Comparison of ENCODE assay signal across 8 mouse cellular contexts in genomic region chr9:3327342-3328053, GRCm38 (mm10). TPM values are rescaled to one million over a fixed set of nuclear protein-coding genes. Genes with fewer than 3 reads are reported as not detected.
DNase-seq lines count a peak whose midpoint lies in the region; ATAC-seq and TF ChIP-seq lines count a peak whose summit lies in the region.
"Not testable (repeated sequence)": the region's sequence is repeated elsewhere in the genome, so short reads cannot be mapped to it uniquely, and the experiment has no call there.

No protein-coding gene starts in this region.

- peak overlapping the region; percentile 65; the same call in 1 of the 2 replicates for H3K4me3 ChIP-seq in G1E (ENCODE audit: low read depth, low read length)
- not testable (repeated sequence) for H3K4me3 ChIP-seq in heart, embryonic 10.5 days; hindbrain, embryonic 11.5 days (ENCODE audit: low read depth, low read length); intestine, postnatal 0 days (ENCODE audit: low read depth, low read length); stomach, embryonic 14.5 days (ENCODE audit: low read depth, low read length)
- H3K4me3 ChIP-seq in liver, embryonic 12.5 days, result peak overlapping the region; percentile 8
- H3K4me3 ChIP-seq in liver, embryonic 16.5 days (ENCODE audit: low read depth, low read length), result peak overlapping the region; percentile 19; the same call in 1 of the 2 replicates

- 0 out of 2 replicates have a peak overlapping the region, but pooled peaks have one; percentile 52 for H3K27ac ChIP-seq in heart, embryonic 10.5 days
- not testable (repeated sequence) for H3K27ac ChIP-seq in hindbrain, embryonic 11.5 days (ENCODE audit: low read depth, low read length); intestine, postnatal 0 days (ENCODE audit: low read depth, low read length); stomach, embryonic 14.5 days (ENCODE audit: low read length)
- peak overlapping the region; percentile 92 for H3K27ac ChIP-seq in liver, embryonic 12.5 days
- H3K27ac ChIP-seq in liver, embryonic 16.5 days (ENCODE audit: low read length), result peak overlapping the region; percentile 95

- H3K36me3 ChIP-seq in G1E (replicated peaks); heart, embryonic 10.5 days; hindbrain, embryonic 11.5 days (ENCODE audit: control insufficient read depth, insufficient read depth, low read length); intestine, postnatal 0 days (ENCODE audit: control insufficient read depth, insufficient read depth); liver, embryonic 12.5 days; liver, embryonic 16.5 days (ENCODE audit: control insufficient read depth, insufficient read depth); stomach, embryonic 14.5 days (ENCODE audit: control insufficient read depth, insufficient read depth, low read length): not testable (repeated sequence)

- not testable (repeated sequence) for H3K9ac ChIP-seq in hindbrain, embryonic 11.5 days (ENCODE audit: low read depth, low read length); intestine, postnatal 0 days (ENCODE audit: low read depth, low read length); stomach, embryonic 14.5 days (replicated peaks; ENCODE audit: low read depth, low read length)
- H3K9ac ChIP-seq in liver, embryonic 12.5 days, result peak overlapping the region; percentile 61
- peak overlapping the region; percentile 51 for H3K9ac ChIP-seq in liver, embryonic 16.5 days (ENCODE audit: low read depth, low read length)

- DNase-seq in G1E (ENCODE audit: low spot score); heart, embryonic 10.5 days (ENCODE audit: low spot score); hindbrain, embryonic 11.5 days (ENCODE audit: low spot score): not testable (repeated sequence)

- H3K4me1 ChIP-seq in G1E (ENCODE audit: insufficient read depth, low read depth, low read length), result peaks cover 46% of the 10 kb centered on the region
- H3K4me1 ChIP-seq in heart, embryonic 10.5 days; hindbrain, embryonic 11.5 days (replicated peaks; ENCODE audit: control insufficient read depth, insufficient read depth, low read length); intestine, postnatal 0 days (replicated peaks; ENCODE audit: control insufficient read depth, insufficient read depth, low read length); stomach, embryonic 14.5 days (ENCODE audit: control insufficient read depth, insufficient read depth, low read length): not testable (repeated sequence)
- H3K4me1 ChIP-seq in liver, embryonic 12.5 days, result peaks cover 58% of the 10 kb centered on the region
- peaks cover 25% of the 10 kb centered on the region for H3K4me1 ChIP-seq in liver, embryonic 16.5 days (ENCODE audit: control insufficient read depth, low read depth, low read length)

- TF ChIP-seq CTCF in G1E (IDR thresholded peaks at IDR 0.05; ENCODE audit: low read depth, low read length); intestine, postnatal 0 days (IDR thresholded peaks at IDR 0.05; ENCODE audit: low read depth): not testable (repeated sequence)

- H3K4me2 ChIP-seq in hindbrain, embryonic 11.5 days (replicated peaks; ENCODE audit: low read depth, low read length); intestine, postnatal 0 days (replicated peaks; ENCODE audit: low read depth); stomach, embryonic 14.5 days (replicated peaks; ENCODE audit: low read depth, low read length): not testable (repeated sequence)
- peak overlapping the region; percentile 60 for H3K4me2 ChIP-seq in liver, embryonic 12.5 days
- peak overlapping the region; percentile 60 for H3K4me2 ChIP-seq in liver, embryonic 16.5 days (ENCODE audit: low read depth, low read length)

- H3K27me3 ChIP-seq in G1E (ENCODE audit: insufficient read depth, low read length); heart, embryonic 10.5 days (ENCODE audit: insufficient read depth, poor library complexity, severe bottlenecking); hindbrain, embryonic 11.5 days (ENCODE audit: control insufficient read depth, insufficient read depth, low read length); intestine, postnatal 0 days (replicated peaks; ENCODE audit: control insufficient read depth, insufficient read depth, low read length); liver, embryonic 12.5 days (replicated peaks); liver, embryonic 16.5 days (ENCODE audit: control insufficient read depth, insufficient read depth, low read depth, low read length); stomach, embryonic 14.5 days (ENCODE audit: control insufficient read depth, insufficient read depth, low read length): not testable (repeated sequence)

- ATAC-seq in G1E (ENCODE audit: extremely low read depth, insufficient number of reproducible peaks, low FRiP score, poor library complexity, severe bottlenecking), result not testable (repeated sequence)
- ATAC-seq in erythroblast, adult 5-6 weeks (replicated peaks; ENCODE audit: low FRiP score, poor library complexity, severe bottlenecking), result peak; percentile 29; the same call in 1 of the 2 replicates
- 0 out of 2 replicates have a peak, but pooled peaks have one; percentile 12 for ATAC-seq in hindbrain, embryonic 11.5 days (ENCODE audit: low FRiP score)
- peak; percentile 22; the same call in 1 of the 2 replicates for ATAC-seq in intestine, postnatal 0 days
- ATAC-seq in liver, embryonic 12.5 days, result peak; percentile 73
- ATAC-seq in liver, embryonic 16.5 days (ENCODE audit: low read depth), result peak; percentile 67
- ATAC-seq in stomach, embryonic 14.5 days (ENCODE audit: insufficient number of reproducible peaks, insufficient read depth, low FRiP score, low read depth), result 0 out of 2 replicates have a peak, but pooled peaks have one; percentile 53

- 56% methylated on average over 9 of the region's 9 CpGs for WGBS in heart, embryonic 10.5 days
- WGBS in hindbrain, embryonic 11.5 days, result 71% methylated on average over 9 of the region's 9 CpGs
- 32% methylated on average over 9 of the region's 9 CpGs for WGBS in intestine, postnatal 0 days
- WGBS in liver, embryonic 12.5 days (ENCODE audit: insufficient replicate concordance), result 33% methylated on average over 9 of the region's 9 CpGs
- 20% methylated on average over 9 of the region's 9 CpGs for WGBS in liver, embryonic 16.5 days (ENCODE audit: insufficient replicate concordance)
- WGBS in stomach, embryonic 14.5 days, result 32% methylated on average over 9 of the region's 9 CpGs

- H3K9me3 ChIP-seq in G1E (replicated peaks); heart, embryonic 10.5 days; hindbrain, embryonic 11.5 days (ENCODE audit: control insufficient read depth, low read length); intestine, postnatal 0 days (ENCODE audit: control insufficient read depth); liver, embryonic 12.5 days (replicated peaks); liver, embryonic 16.5 days (replicated peaks; ENCODE audit: control insufficient read depth, low read length); stomach, embryonic 14.5 days (ENCODE audit: control insufficient read depth, low read depth, low read length): not testable (repeated sequence)

RNA-seq across cellular contexts. Expression of gene Alkbh8, which starts 7.4 kb away (rescaled TPM):
- total RNA-seq in G1E (2014; fragmentation: Nextera tagmentation) (87.7 and 89.9 TPM in 2 replicates), G1E (2017) (34.6 and 45.0 TPM in 2 replicates)
- polyA plus RNA-seq in G1E (2012), result 1.6 and 2.8 TPM in 2 replicates
- total RNA-seq in erythroblast, adult 5-6 weeks (2015; ENCODE audit: low replicate concordance), result 5.4 and 7.7 TPM in 2 replicates
- 6.8 and 15.5 TPM in 2 replicates for total RNA-seq in erythroblast, adult 5-6 weeks (2017; ENCODE audit: low replicate concordance)
- polyA plus RNA-seq in heart, embryonic 10.5 days (2016; fragmentation: Nextera tagmentation; extraction: Ambion mirVana), result 19.9 and 22.2 TPM in 2 replicates
- 39.1 and 43.6 TPM in 2 replicates for polyA plus RNA-seq in hindbrain, embryonic 11.5 days (2014; fragmentation: Nextera tagmentation; extraction: Ambion mirVana)
- polyA plus RNA-seq in intestine, postnatal 0 days (2015; fragmentation: Nextera tagmentation; extraction: Ambion mirVana), result 4.8 TPM in 2 replicates
- polyA plus RNA-seq in liver, embryonic 12.5 days (2016; fragmentation: Nextera tagmentation; extraction: Ambion mirVana), result 31.0 and 33.4 TPM in 2 replicates
- polyA plus RNA-seq in liver, embryonic 16.5 days (2015; fragmentation: Nextera tagmentation; extraction: Ambion mirVana), result 14.9 and 16.6 TPM in 2 replicates
- 31.5 and 33.3 TPM in 2 replicates for polyA plus RNA-seq in stomach, embryonic 14.5 days (2014; fragmentation: Nextera tagmentation; extraction: Ambion mirVana)
